Mouse (Mus musculus) brain, adult 10 weeks (tissue): ENCODE data around the gene Gm15080. TPM values are rescaled to one million over a fixed set of nuclear protein-coding genes. Genes with fewer than 3 reads are reported as not detected.

Experiments used
- polyA plus RNA-seq: library from polyadenylated mRNA; stranded (reverse); fragments of 350-450 nt; fragmentation: Illumina TruSeq; extraction: RNeasy Lipid Tissue Mini Kit (QIAGEN cat#74804); gene quantifications from one replicate; pipeline ENCODE4 v1.2.3, GENCODE M21; 2015; ENCODE audit warnings: low read depth, low replicate concordance

Gene Gm15080
- polyA plus RNA-seq = not detected

GRCm38 (mm10) chrX:147992693-147993092 lies at the start of gene Gm15080:
Gene Gm15080 (plus strand): TSS chrX:147992993.

Other genes with a start within 250 kb of the Gm15080 start
- gene Gm15128, start 227.0 kb upstream of the Gm15080 start, polyA plus RNA-seq = not detected
- gene Gm15107, start 187.7 kb downstream of the Gm15080 start, polyA plus RNA-seq = not detected